Mouse (Mus musculus) stomach, embryonic 15.5 days (tissue): ENCODE results near the gene Pate2. TPM values are rescaled to one million over a fixed set of nuclear protein-coding genes. Genes with fewer than 3 reads are reported as not detected.

Experiments used
- ATAC-seq: fragments of 200-750 bp; cut with Nextera tagmentation; 2 replicates; pipeline ENCODE4 v1.8.0; 2017; ENCODE audit warnings: low read depth, moderate number of reproducible peaks, moderate TSS enrichment; ENCODE audit not compliant: insufficient read depth, low FRiP score
- H3K27ac ChIP-seq: fragments of 300-500 bp; sonication (generic); 2 replicates; pipeline ENCODE4 v1.5.1; 2015; ENCODE audit warnings: mild to moderate bottlenecking, inconsistent platforms
- H3K27me3 ChIP-seq: fragments of 300-500 bp; sonication (generic); replicated peaks from 2 replicates; pipeline ENCODE4 v1.6.1; 2015; ENCODE audit warnings: inconsistent platforms
- H3K36me3 ChIP-seq: fragments of 300-500 bp; sonication (generic); 2 replicates; pipeline ENCODE4 v1.6.1; 2015; ENCODE audit warnings: inconsistent platforms
- H3K4me1 ChIP-seq: fragments of 300-500 bp; sonication (generic); 2 replicates; pipeline ENCODE4 v1.6.1; 2015; ENCODE audit warnings: inconsistent platforms
- H3K4me2 ChIP-seq: fragments of 300-500 bp; sonication (generic); 2 replicates; pipeline ENCODE4 v1.6.1; 2015; ENCODE audit warnings: mild to moderate bottlenecking, inconsistent platforms
- H3K4me3 ChIP-seq: fragments of 300-500 bp; sonication (generic); replicated peaks from 2 replicates; pipeline ENCODE4 v1.5.1; 2015; ENCODE audit warnings: inconsistent platforms
- H3K9ac ChIP-seq: fragments of 300-500 bp; sonication (generic); 2 replicates; pipeline ENCODE4 v1.6.1; 2015; ENCODE audit warnings: inconsistent platforms
- H3K9me3 ChIP-seq: fragments of 300-500 bp; sonication (generic); 2 replicates; pipeline ENCODE4 v1.6.1; 2016; ENCODE audit warnings: inconsistent platforms
- WGBS: fragments of 180-500 bp; shearing (Covaris S2); methylation state at CpG from one replicate; pipeline ENCODE4 v1.1.7; 2015; 5-methylcytosine and 5-hydroxymethylcytosine counted together
- polyA plus RNA-seq: library from polyadenylated mRNA; unstranded; fragments of >200 nt; fragmentation: Nextera tagmentation; extraction: Ambion mirVana; gene quantifications from 2 replicates; pipeline ENCODE4 v1.2.1, GENCODE M21; 2015

The Pate2 gene
- polyA plus RNA-seq, 1 experiment from 2014 or later = 0.95 TPM

GRCm38 (mm10) chr9:35559009-35559890 lies 10.8 kb upstream of the Pate2 start:
- Histone ChIP-seq H3K27ac (no peak overlapping the region; the same call in 1 of the 2 replicates), H3K9me3 (no peaks in the 10 kb centered on the region), H3K4me3 (peak overlapping the region; percentile 76), H3K4me1 (peaks cover 6% of the 10 kb centered on the region; the same call in 1 of the 2 replicates), H3K4me2 (peak overlapping the region; percentile 96), H3K36me3 (peaks cover 4% of the 10 kb centered on the region; the same call in 1 of the 2 replicates), H3K9ac (peak overlapping the region; percentile 54), H3K27me3 (no peaks in the 10 kb centered on the region)
- WGBS = 1% methylated on average over 31 of the region's 31 CpGs
- peak; percentile 84 for ATAC-seq

DNA sequence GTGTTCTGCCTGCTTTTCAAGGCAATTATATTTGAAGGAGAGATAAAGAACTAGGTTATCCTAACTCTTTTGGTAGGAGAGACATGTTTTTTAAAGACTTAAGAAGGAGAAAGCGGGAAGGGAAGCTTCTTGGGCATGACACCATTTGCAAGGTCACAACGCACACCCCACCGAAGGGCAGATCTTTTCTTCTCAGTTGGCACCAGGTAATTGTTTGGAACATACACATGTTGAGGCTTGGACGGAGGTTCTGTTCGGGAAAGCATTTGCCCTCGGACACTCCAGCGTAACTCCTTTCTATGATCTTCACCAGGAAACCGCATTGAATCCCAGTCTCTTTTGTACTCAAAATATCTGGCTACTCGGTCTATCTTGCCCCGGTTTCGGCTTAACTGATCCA lies 9.0 kb upstream of the Pate2 start:
- 95% methylated on average over 11 of the region's 11 CpGs for WGBS
- ATAC-seq = no peak
- Histone ChIP-seq H3K4me3 (no peak overlapping the region), H3K4me2 (no peak overlapping the region), H3K36me3 (peaks cover 16% of the 10 kb centered on the region), H3K27ac (no peak overlapping the region), H3K27me3 (no peaks in the 10 kb centered on the region), H3K9ac (no peak overlapping the region), H3K4me1 (peaks cover 6% of the 10 kb centered on the region; the same call in 1 of the 2 replicates), H3K9me3 (no peaks in the 10 kb centered on the region)

DNA sequence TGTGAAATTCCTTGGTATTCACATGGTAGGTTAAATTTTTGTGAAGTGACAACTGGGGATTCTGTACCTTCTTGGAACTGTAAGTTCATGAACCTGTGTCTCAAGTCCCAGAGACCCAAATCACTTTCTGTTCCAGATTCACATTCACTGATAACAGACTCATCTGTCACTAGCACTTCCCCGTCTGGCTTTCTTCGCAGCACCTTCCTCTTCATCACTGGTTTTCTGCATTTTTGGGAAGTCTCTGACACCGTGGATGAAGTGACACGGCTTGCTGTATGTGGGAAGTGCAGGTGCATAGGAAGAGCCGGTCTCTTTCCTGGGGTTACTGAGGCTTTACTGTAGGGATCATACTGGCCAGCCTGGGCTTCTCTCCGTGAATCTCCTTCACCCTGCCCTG lies 8.5 kb upstream of the Pate2 start:
- peaks cover 19% of the 10 kb centered on the region for H3K36me3 ChIP-seq
- H3K4me2 ChIP-seq = no peak overlapping the region
- no peaks in the 10 kb centered on the region for H3K27me3 ChIP-seq
- no peaks in the 10 kb centered on the region for H3K9me3 ChIP-seq
- no peak overlapping the region for H3K4me3 ChIP-seq
- H3K27ac ChIP-seq = no peak overlapping the region
- ATAC-seq = no peak
- WGBS = 88% methylated on average over 6 of the region's 6 CpGs
- H3K9ac ChIP-seq = no peak overlapping the region
- H3K4me1 ChIP-seq = peaks cover 6% of the 10 kb centered on the region; the same call in 1 of the 2 replicates

DNA sequence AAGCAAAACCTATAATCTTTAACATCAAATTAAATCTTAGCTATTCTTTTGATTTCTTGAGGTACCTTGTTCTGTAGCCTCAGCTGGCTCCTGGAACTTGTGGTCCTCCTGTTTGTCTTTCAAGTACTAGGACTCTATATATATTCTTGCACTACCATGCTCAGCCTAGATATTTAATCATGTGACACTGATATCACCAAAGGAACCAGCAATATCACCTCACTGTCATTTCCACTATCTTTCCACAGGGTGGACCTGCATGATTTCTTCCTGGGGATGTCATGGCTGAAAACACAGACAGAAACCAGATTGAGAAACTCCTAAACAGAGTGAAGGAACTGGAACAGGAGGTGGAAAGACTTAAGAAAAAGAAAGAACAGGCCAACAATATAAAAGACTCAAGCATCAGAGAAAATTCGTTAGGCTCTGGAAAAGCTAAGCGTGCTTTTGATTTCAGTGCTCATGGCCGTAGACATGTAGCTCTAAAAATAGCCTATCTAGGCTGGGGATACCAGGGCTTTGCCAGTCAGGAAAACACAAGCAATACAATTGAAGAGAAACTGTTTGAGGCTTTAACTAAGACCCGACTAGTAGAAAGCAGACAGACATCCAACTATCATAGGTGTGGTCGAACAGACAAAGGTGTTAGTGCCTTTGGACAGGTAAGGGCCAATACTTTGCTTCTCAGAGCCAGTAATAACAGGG lies 5.4 kb upstream of the Pate2 start:
- Histone ChIP-seq H3K9me3 (no peaks in the 10 kb centered on the region), H3K36me3 (peaks cover 30% of the 10 kb centered on the region), H3K4me2 (no peak overlapping the region), H3K27me3 (no peaks in the 10 kb centered on the region), H3K9ac (no peak overlapping the region), H3K4me1 (peaks cover 9% of the 10 kb centered on the region), H3K27ac (no peak overlapping the region), H3K4me3 (no peak overlapping the region)
- no peak for ATAC-seq
- 86% methylated on average over 5 of the region's 5 CpGs for WGBS

GRCm38 (mm10) chr9:35567995-35568394 lies 2.1 kb upstream of the Pate2 start:
- H3K4me1 ChIP-seq = peaks cover 6% of the 10 kb centered on the region
- no peak overlapping the region for H3K27ac ChIP-seq
- WGBS = 91% methylated on average over 3 of the region's 3 CpGs
- H3K4me2 ChIP-seq = no peak overlapping the region
- ATAC-seq = no peak
- H3K4me3 ChIP-seq = no peak overlapping the region
- H3K9me3 ChIP-seq = no peaks in the 10 kb centered on the region
- H3K9ac ChIP-seq = no peak overlapping the region
- no peaks in the 10 kb centered on the region for H3K27me3 ChIP-seq
- H3K36me3 ChIP-seq = peaks cover 26% of the 10 kb centered on the region

- Histone ChIP-seq H3K4me3 (peak overlapping the region; percentile 83), H3K4me2 (peak overlapping the region; percentile 56), H3K36me3 (peaks cover 14% of the 10 kb centered on the region; the same call in 1 of the 2 replicates), H3K9me3 (no peaks in the 10 kb centered on the region), H3K27ac (no peak overlapping the region), H3K9ac (peak overlapping the region; percentile 62), H3K27me3 (peaks cover 4% of the 10 kb centered on the region; the same call in 1 of the 2 replicates), H3K4me1 (peaks cover 6% of the 10 kb centered on the region)
- 9% methylated on average over 5 of the region's 5 CpGs for WGBS
- ATAC-seq = no peak
These were observed 579 bp downstream of the Pate2 start for GRCm38 (mm10) chr9:35570663-35571062.

DNA sequence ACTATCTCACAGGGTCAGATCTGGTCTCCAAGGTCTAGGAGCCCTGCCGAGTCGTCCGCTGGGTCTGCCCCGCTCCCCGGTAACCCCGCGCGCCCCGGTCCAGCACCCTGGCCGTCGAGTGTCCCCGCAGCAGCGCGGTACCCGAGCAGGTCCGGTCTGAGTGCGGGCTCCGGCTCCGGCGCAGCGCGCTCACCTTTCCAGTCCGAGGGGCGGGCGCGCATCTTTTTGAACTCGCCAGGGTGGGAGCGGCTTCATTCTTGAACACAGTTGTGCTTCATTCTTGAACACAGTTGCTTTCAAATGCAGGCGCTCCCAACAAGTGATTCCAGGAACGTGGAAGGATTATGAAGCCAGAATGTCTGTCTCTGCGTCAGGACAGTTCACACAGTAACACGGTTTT lies 4.3 kb downstream of the Pate2 start:
- no peak overlapping the region for H3K27ac ChIP-seq
- peak overlapping the region; percentile 19; the same call in 1 of the 2 replicates for H3K4me3 ChIP-seq
- peak overlapping the region; percentile 51 for H3K4me2 ChIP-seq
- H3K4me1 ChIP-seq = peaks cover 3% of the 10 kb centered on the region
- H3K27me3 ChIP-seq = peaks cover 4% of the 10 kb centered on the region; the same call in 1 of the 2 replicates
- no peak overlapping the region for H3K9ac ChIP-seq
- 4% methylated on average over 32 of the region's 32 CpGs for WGBS
- ATAC-seq = no peak
- H3K9me3 ChIP-seq = no peaks in the 10 kb centered on the region
- no peaks in the 10 kb centered on the region for H3K36me3 ChIP-seq

- Histone ChIP-seq H3K9ac (no peak overlapping the region), H3K9me3 (no peaks in the 10 kb centered on the region), H3K27ac (no peak overlapping the region), H3K36me3 (no peaks in the 10 kb centered on the region), H3K27me3 (no peaks in the 10 kb centered on the region), H3K4me3 (no peak overlapping the region), H3K4me1 (no peaks in the 10 kb centered on the region), H3K4me2 (no peak overlapping the region)
- 50% methylated on average over 1 of the region's 1 CpGs for WGBS
- ATAC-seq = no peak
These were observed 17.6 kb downstream of the Pate2 start for GRCm38 (mm10) chr9:35587674-35588073.

DNA sequence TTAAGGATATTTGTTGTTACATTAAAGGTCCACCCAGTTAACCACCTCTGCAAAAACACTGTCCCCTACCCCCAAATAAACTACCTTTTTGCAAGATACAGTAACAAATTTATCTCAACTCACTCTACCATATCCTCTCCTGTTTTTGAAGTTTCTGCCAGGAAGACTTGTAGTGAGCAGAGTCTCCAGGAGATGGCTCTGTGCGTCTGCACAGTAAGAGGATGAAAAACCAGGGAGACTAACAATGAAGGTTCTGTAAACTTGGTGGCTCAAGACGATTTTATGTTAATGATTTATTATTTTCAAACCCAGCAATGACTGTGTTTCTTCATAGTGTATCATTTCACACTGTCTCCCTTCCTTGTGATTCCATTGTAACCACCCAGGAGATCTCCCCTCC lies 22.8 kb downstream of the Pate2 start:
- no peak overlapping the region for H3K4me3 ChIP-seq
- no peaks in the 10 kb centered on the region for H3K4me1 ChIP-seq
- WGBS = 5% methylated on average over 2 of the region's 2 CpGs
- no peak for ATAC-seq
- H3K36me3 ChIP-seq = no peaks in the 10 kb centered on the region
- H3K27ac ChIP-seq = no peak overlapping the region
- H3K9ac ChIP-seq = no peak overlapping the region
- no peaks in the 10 kb centered on the region for H3K9me3 ChIP-seq
- no peaks in the 10 kb centered on the region for H3K27me3 ChIP-seq
- no peak overlapping the region for H3K4me2 ChIP-seq

DNA sequence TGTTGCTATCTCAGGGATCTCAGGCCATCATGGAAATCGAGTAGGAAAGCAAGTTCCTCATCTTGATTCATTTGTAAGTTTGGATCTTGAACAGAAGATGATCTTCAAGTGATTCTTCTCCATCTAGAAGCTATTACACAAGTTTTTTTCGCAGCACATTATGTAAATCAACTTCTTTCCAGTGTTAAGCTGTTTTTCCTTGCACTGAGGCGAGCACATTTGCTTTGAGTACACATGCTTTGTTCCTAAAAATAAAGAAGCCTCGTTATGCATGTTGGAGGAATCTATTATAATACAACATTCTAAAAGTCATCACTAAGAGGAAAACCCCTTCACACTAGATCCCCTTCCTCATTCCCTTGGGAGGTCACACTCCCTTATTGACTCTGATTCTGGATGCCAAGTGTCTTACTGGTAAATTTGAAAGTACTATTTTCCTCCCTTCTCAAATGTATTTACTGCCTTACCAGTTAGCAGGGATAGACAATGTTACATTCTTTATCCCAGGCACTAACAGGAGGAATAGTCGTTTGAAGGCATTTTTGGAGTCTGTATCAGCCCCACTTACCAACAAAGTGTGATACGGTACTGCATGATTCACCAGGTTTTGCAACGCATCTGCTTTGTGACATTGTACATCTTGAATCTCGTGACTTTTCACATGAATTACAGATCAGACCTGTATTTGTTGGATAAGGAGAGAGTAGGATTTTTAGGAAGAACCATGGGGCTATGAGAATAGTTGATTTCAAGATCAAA lies 37.7 kb downstream of the Pate2 start:
- no peaks in the 10 kb centered on the region for H3K36me3 ChIP-seq
- H3K27ac ChIP-seq = no peak overlapping the region
- no peaks in the 10 kb centered on the region for H3K9me3 ChIP-seq
- H3K4me3 ChIP-seq = no peak overlapping the region
- H3K27me3 ChIP-seq = no peaks in the 10 kb centered on the region
- ATAC-seq = no peak
- no peaks in the 10 kb centered on the region for H3K4me1 ChIP-seq
- 69% methylated on average over 8 of the region's 8 CpGs for WGBS
- no peak overlapping the region for H3K9ac ChIP-seq
- H3K4me2 ChIP-seq = no peak overlapping the region

GRCm38 (mm10) chr9:35611841-35612240 lies 41.8 kb downstream of the Pate2 start, which contains the start of gene Pate4:
TSS of gene Pate4 (minus strand) at chr9:35611941.
- WGBS = 73% methylated on average over 1 of the region's 1 CpGs
- Histone ChIP-seq H3K4me2 (no peak within 1 kb of the TSS), H3K4me1 (no peaks in the 10 kb centered on the region), H3K27me3 (no peaks in the 10 kb centered on the region), H3K9me3 (no peaks in the 10 kb centered on the region), H3K27ac (no peak within 1 kb of the TSS), H3K9ac (no peak within 1 kb of the TSS), H3K36me3 (no peaks in the 10 kb centered on the region), H3K4me3 (no peak within 1 kb of the TSS)
- no peak for ATAC-seq
